Mouse (Mus musculus) liver, embryonic 16.5 days (tissue): ENCODE data around the gene Nkd1. TPM values are rescaled to one million over a fixed set of nuclear protein-coding genes. Genes with fewer than 3 reads are reported as not detected.

Source experiments
- ATAC-seq: fragments of 200-750 bp; cut with Nextera tagmentation; 2 replicates; pipeline ENCODE4 v1.8.0; 2017; ENCODE audit warnings: low read depth, mild to moderate bottlenecking, moderate number of reproducible peaks, moderate library complexity
- H3K27ac ChIP-seq: fragments of 300-500 bp; sonication (generic); 2 replicates; pipeline ENCODE4 v1.5.1; 2014; ENCODE audit warnings: mild to moderate bottlenecking, low read length
- H3K27me3 ChIP-seq: fragments of 300-500 bp; sonication (generic); 2 replicates; pipeline ENCODE4 v1.6.1; 2014; ENCODE audit warnings: low read depth, low read length, mixed read lengths; ENCODE audit not compliant: control insufficient read depth, insufficient read depth
- H3K36me3 ChIP-seq: fragments of 300-500 bp; sonication (generic); 2 replicates; pipeline ENCODE4 v1.6.1; 2014; ENCODE audit warnings: mild to moderate bottlenecking; ENCODE audit not compliant: control insufficient read depth, insufficient read depth
- H3K4me1 ChIP-seq: fragments of 300-500 bp; sonication (generic); 2 replicates; pipeline ENCODE4 v1.6.1; 2014; ENCODE audit warnings: low read depth, low read length, mixed read lengths; ENCODE audit not compliant: control insufficient read depth
- H3K4me2 ChIP-seq: fragments of 300-500 bp; sonication (generic); 2 replicates; pipeline ENCODE4 v1.6.1; 2014; ENCODE audit warnings: low read depth, low read length, mixed read lengths
- H3K4me3 ChIP-seq: fragments of 300-500 bp; sonication (generic); 2 replicates; pipeline ENCODE4 v1.5.1; 2014; ENCODE audit warnings: low read depth, mild to moderate bottlenecking, low read length
- H3K9ac ChIP-seq: fragments of 300-500 bp; sonication (generic); 2 replicates; pipeline ENCODE4 v1.6.1; 2014; ENCODE audit warnings: low read depth, low read length
- H3K9me3 ChIP-seq: fragments of 300-500 bp; sonication (generic); replicated peaks from 2 replicates; pipeline ENCODE4 v1.6.1; 2016; ENCODE audit warnings: low read length; ENCODE audit not compliant: control insufficient read depth
- WGBS: fragments of 180-500 bp; shearing (Covaris S2); extraction: QIAGEN DNeasy Blood & Tissue Kit; methylation state at CpG from one replicate; pipeline ENCODE4 v1.1.7; 2014; ENCODE audit not compliant: insufficient replicate concordance; 5-methylcytosine and 5-hydroxymethylcytosine counted together
- polyA plus RNA-seq: library from polyadenylated mRNA; unstranded; fragments of >200 nt; fragmentation: Nextera tagmentation; extraction: Ambion mirVana; gene quantifications from 2 replicates; pipeline ENCODE4 v1.2.1, GENCODE M21; 2015

Gene Nkd1
- polyA plus RNA-seq, 1 experiment from 2014 or later: 1.9 TPM

- 61% methylated on average over 14 of the region's 14 CpGs for WGBS
- H3K4me2 ChIP-seq: no peak overlapping the region
- ATAC-seq: no peak
These were observed 57.4 kb downstream of the Nkd1 start for GRCm38 (mm10) chr8:88578413-88579175.

GRCm38 (mm10) chr8:88579246-88579645 lies 58.1 kb downstream of the Nkd1 start:
- H3K4me3 ChIP-seq: no peak overlapping the region
- no peaks in the 10 kb centered on the region for H3K4me1 ChIP-seq
- no peaks in the 10 kb centered on the region for H3K27me3 ChIP-seq
- H3K36me3 ChIP-seq: no peaks in the 10 kb centered on the region
- H3K4me2 ChIP-seq: no peak overlapping the region
- H3K9ac ChIP-seq: no peak overlapping the region
- H3K27ac ChIP-seq: no peak overlapping the region
- WGBS: 50% methylated on average over 7 of the region's 7 CpGs
- ATAC-seq: no peak
- no peaks in the 10 kb centered on the region for H3K9me3 ChIP-seq

More at GRCm38 (mm10) chr8:88578413-88579175, 57.4 kb downstream of the Nkd1 start:
- H3K4me3 ChIP-seq: no peak overlapping the region
- no peak overlapping the region for H3K9ac ChIP-seq
- H3K27me3 ChIP-seq: no peaks in the 10 kb centered on the region
- no peaks in the 10 kb centered on the region for H3K9me3 ChIP-seq
- H3K4me1 ChIP-seq: no peaks in the 10 kb centered on the region
- no peak overlapping the region for H3K27ac ChIP-seq
- H3K36me3 ChIP-seq: no peaks in the 10 kb centered on the region

- H3K9me3 ChIP-seq: no peaks in the 10 kb centered on the region
- WGBS: 71% methylated on average over 18 of the region's 18 CpGs
- H3K9ac ChIP-seq: no peak overlapping the region
- no peaks in the 10 kb centered on the region for H3K4me1 ChIP-seq
- no peak for ATAC-seq
- no peak overlapping the region for H3K4me3 ChIP-seq
- no peaks in the 10 kb centered on the region for H3K36me3 ChIP-seq
- no peak overlapping the region for H3K4me2 ChIP-seq
- no peaks in the 10 kb centered on the region for H3K27me3 ChIP-seq
- no peak overlapping the region for H3K27ac ChIP-seq
These were observed 58.6 kb downstream of the Nkd1 start for GRCm38 (mm10) chr8:88579668-88580330.

- WGBS: 20% methylated on average over 7 of the region's 7 CpGs
- Histone ChIP-seq H3K4me2 (no peak overlapping the region), H3K9ac (no peak overlapping the region), H3K9me3 (no peaks in the 10 kb centered on the region), H3K27me3 (no peaks in the 10 kb centered on the region), H3K27ac (no peak overlapping the region), H3K4me3 (no peak overlapping the region), H3K36me3 (no peaks in the 10 kb centered on the region), H3K4me1 (no peaks in the 10 kb centered on the region)
- ATAC-seq: no peak
These were observed 59.6 kb downstream of the Nkd1 start for GRCm38 (mm10) chr8:88580785-88581184.

GRCm38 (mm10) chr8:88583863-88584262 lies 62.7 kb downstream of the Nkd1 start:
- Histone ChIP-seq H3K27ac (no peak overlapping the region), H3K9me3 (no peaks in the 10 kb centered on the region), H3K4me1 (no peaks in the 10 kb centered on the region), H3K4me3 (no peak overlapping the region), H3K36me3 (no peaks in the 10 kb centered on the region), H3K9ac (no peak overlapping the region), H3K4me2 (no peak overlapping the region), H3K27me3 (no peaks in the 10 kb centered on the region)
- ATAC-seq: no peak
- 74% methylated on average over 3 of the region's 3 CpGs for WGBS

- WGBS: 70% methylated on average over 8 of the region's 8 CpGs
- no peak for ATAC-seq
- Histone ChIP-seq H3K27ac (no peak overlapping the region), H3K4me3 (no peak overlapping the region), H3K9me3 (no peaks in the 10 kb centered on the region), H3K9ac (no peak overlapping the region), H3K4me2 (no peak overlapping the region), H3K36me3 (no peaks in the 10 kb centered on the region), H3K4me1 (no peaks in the 10 kb centered on the region), H3K27me3 (no peaks in the 10 kb centered on the region)
These were observed 67.2 kb downstream of the Nkd1 start for GRCm38 (mm10) chr8:88588205-88588889.

GRCm38 (mm10) chr8:88590226-88590625 lies 69.1 kb downstream of the Nkd1 start:
- no peak overlapping the region for H3K27ac ChIP-seq
- H3K9ac ChIP-seq: no peak overlapping the region
- H3K36me3 ChIP-seq: no peaks in the 10 kb centered on the region
- no peak for ATAC-seq
- no peaks in the 10 kb centered on the region for H3K9me3 ChIP-seq
- H3K4me2 ChIP-seq: no peak overlapping the region
- no peaks in the 10 kb centered on the region for H3K27me3 ChIP-seq
- H3K4me1 ChIP-seq: no peaks in the 10 kb centered on the region
- 57% methylated on average over 6 of the region's 6 CpGs for WGBS
- H3K4me3 ChIP-seq: no peak overlapping the region

GRCm38 (mm10) chr8:88593947-88594346 lies 72.8 kb downstream of the Nkd1 start:
- no peak overlapping the region for H3K4me3 ChIP-seq
- no peak overlapping the region for H3K9ac ChIP-seq
- no peak for ATAC-seq
- no peaks in the 10 kb centered on the region for H3K4me1 ChIP-seq
- no peaks in the 10 kb centered on the region for H3K27me3 ChIP-seq
- H3K9me3 ChIP-seq: no peaks in the 10 kb centered on the region
- 69% methylated on average over 1 of the region's 1 CpGs for WGBS
- H3K4me2 ChIP-seq: no peak overlapping the region
- H3K27ac ChIP-seq: no peak overlapping the region
- H3K36me3 ChIP-seq: no peaks in the 10 kb centered on the region

GRCm38 (mm10) chr8:88596042-88596441 lies 74.9 kb downstream of the Nkd1 start:
- Histone ChIP-seq H3K4me3 (no peak overlapping the region), H3K27me3 (no peaks in the 10 kb centered on the region), H3K36me3 (no peaks in the 10 kb centered on the region), H3K9ac (no peak overlapping the region), H3K4me2 (no peak overlapping the region), H3K9me3 (no peaks in the 10 kb centered on the region), H3K27ac (no peak overlapping the region), H3K4me1 (no peaks in the 10 kb centered on the region)
- 75% methylated on average over 12 of the region's 12 CpGs for WGBS
- ATAC-seq: no peak
